Mouse (Mus musculus): ENCODE results near the gene Tpk1.

- TF ChIP-seq CTCF (IDR thresholded peaks at IDR 0.05; ENCODE audit: control insufficient read depth, insufficient read depth, low read length), result no peak
- TF ChIP-seq POLR2A (IDR thresholded peaks at IDR 0.05; ENCODE audit: borderline replicate concordance, control insufficient read depth, low read depth, low read length), result no peak
Observed at GRCm38 (mm10) chr6:43384841-43385240, 281.2 kb downstream of the Tpk1 start.
